Mouse (Mus musculus) cerebellum, adult 18-20 months (tissue): ENCODE measurements around the gene Bad.

Experiments
- DNase-seq, 2 experiments: peaks; one replicate each; pipeline ENCODE4 v3.0.0; 2021

Gene Bad

DNA sequence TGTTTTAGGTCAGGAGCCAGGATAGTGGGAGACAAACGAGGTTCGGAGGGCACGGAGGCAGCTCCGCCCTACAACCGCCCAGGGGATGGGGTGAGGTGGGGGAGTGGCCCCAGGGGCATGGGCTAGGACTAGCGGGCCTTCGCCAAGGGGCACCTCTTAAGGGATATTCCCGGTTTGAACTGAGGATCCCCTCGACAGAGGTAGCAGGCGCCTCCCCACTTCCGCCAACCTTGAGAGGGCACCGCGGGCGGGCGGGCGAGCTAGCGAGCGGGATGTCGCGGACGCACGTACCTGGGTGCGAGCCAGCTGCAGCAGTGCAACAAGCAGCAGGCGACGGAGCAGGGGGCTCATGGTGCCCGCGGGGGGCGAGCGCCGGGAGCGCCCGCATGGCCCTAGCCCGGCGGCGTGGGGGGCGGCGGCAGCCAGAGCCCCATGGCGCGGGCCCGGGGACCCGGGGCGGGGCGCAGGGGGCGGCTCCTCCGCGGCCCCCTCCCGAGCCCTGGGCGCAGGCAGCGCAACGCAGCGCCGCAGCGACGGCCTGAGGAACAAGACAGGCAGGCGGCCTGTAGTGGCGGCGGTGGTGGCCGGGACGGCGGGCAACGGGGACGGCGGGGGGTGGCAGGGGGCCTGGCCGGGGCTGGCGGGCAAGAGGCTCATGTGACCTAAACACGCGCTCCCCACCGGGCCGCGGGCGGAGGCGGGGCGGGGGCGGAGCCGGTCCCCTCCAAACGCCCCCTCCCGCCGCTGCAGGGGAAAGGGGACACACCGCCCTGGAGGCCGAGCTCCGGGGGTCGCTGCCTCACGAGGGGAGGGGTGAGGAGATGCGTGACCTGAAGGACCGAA lies 45.6 kb downstream of the Bad start, which contains the start of gene Vegfb:
TSS of gene Vegfb (minus strand) at position 591 of the 843 bp plus-strand sequence.
- peak; percentile 69 to 79 for DNase-seq

DNA sequence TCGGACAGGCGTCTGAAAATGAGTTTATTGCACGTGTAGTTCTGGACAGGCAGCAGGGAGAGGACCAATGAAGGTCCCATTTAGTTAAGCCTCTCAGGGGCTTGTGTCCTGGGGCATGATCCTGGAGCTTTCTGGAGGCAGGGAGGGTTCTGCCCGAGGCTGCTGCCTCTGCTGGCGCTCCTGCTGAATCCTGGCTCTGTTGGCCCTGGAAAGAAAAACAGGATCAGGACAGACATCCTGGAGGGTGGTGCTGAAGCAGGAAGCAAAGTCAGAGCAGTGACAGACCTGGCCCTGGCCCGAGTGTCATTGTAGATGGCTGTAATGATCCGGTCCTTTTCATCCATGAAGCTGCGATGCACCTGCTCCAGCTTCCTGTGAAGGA lies 46.2 kb downstream of the Bad start:
- DNase-seq: no peak

DNA sequence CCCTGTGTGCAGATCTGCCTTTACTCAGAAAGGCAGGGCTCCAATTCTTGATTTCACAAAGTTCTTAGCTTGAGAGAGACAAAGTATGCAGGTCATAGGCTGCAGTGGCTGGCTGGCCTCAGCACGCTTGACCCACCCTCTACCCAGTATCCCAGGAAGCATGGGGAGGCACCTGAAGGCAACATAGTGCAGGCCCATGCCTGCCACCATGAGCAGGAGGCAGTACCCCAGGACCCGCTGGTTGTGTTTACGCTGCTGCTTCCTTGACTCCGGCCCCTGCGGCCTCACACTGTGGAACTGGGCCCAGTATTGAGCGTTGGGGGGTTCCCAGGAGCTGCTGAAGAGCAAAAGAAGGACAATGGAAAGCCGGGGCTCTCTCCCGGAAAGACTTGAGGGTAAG lies 47.6 kb downstream of the Bad start:
- no peak for DNase-seq

DNA sequence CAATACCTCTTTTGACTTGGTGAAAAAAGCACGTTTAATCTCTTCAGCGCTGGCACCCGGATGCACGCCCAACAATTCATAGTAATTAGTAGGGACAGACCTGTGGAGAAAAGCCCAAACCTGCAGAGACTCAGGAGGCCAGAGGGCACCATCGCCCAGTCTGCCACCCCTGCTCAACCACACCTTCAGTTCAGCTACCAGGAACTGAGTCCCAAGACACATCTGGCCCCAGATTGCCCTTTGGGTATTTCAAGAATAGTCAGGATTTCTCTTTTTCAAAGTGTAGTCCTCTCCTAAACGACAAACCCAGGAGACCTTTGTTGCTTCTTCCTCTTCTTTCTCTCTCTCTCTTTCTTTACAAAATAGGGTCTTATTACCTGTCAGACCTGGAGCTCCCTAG lies 49.1 kb downstream of the Bad start:
- peak in 1 of 2 experiments; percentile 12 for DNase-seq

DNA sequence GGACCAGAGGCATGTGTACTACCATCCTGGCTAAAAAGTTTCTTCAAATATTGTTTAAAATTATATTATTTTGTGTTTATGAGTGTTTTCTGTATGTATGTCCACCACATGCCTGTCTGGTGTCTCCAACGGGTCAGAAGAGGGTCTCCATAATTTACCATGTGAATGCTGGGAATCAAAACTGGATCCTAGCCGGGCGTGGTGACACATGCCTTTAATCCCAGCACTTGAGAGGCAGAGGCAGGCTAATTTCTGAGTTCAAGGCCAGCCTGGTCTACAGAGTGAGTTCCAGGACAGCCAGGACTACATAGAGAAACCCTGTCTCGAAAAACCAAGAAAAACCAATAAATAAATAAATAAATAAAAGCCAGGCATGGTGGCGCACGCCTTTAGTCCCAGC lies 49.5 kb downstream of the Bad start:
- DNase-seq: peak in 1 of 2 experiments; percentile 9

DNA sequence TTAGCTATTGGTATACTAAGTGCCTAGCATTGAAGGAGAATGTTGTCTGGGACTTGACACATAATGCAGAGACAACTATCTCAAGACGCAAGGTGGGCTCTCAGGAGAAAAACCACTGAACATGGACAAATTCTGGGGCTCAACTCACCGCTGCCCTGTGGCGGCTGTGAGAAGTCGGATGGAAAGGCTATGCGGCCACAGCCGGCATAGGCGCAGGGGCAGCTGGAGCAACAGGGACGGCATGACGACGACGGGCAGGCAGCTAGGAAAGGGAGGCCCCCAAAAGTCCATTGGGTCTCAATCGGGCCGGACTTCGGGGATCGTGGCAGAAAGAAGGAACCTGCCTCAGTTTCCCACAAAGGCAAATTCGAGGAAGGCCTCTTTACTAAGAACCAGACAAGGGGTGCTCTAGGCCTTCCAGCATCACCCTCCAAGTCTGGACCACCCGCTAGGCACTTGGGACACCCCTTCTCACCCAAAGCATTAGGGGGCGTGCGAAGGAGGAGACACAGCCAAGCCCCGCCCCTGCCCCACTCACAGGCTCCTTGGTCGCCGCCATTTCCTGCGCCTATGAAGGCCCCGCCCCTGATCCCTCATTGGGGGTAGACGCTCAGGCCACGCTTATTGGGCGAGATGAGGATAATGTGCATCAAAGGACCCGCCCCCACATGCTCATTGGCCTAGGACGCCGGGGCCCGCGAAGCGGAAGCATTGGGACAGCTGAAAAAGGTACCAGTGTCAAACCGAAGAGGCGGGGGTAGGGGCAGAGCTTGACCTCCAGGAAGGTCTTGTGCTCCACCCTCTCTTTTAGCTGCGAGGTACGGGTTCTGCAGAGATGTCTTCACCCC lies 50.6 kb downstream of the Bad start, which contains the start of gene Dnajc4:
TSS of gene Dnajc4 (minus strand) at position 562 of the 848 bp plus-strand sequence.
- peak; percentile 94 to 98 for DNase-seq

DNA sequence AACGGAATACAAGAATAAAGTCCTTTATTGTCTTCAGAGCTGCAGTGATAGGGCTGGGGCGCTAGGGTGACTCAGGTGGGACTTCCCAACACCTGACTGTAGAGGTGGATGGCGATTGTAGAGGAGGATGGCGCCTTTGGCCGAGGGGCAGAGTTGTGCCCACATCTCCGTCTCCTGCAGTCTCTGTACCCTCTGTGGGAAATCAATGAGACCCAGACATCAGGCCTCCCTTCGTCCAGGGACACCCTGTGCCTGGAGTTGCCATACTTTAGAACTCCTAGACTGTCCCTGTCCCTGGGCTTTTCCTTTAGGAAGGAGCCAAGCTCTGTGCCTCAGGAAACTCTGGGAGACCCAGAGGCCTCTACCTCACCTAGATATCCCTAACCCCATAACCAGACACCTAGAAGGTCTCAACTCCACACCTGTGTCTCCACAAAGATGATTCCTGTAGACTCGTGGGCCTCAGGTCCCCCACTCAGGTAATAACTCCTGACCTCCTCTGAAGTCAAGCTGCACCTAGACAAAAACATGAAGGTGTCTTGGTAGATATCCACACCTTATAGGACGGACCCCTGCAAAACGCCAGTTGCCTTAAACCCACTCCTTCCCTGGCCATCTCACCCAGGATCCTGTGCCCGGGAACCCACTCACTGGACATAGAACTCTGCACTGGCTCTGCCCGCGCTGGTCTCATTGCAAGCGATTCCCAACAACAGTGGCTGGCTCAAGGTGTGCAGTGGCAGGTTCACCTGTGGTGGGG lies 51.5 kb downstream of the Bad start:
- DNase-seq: no peak

DNA sequence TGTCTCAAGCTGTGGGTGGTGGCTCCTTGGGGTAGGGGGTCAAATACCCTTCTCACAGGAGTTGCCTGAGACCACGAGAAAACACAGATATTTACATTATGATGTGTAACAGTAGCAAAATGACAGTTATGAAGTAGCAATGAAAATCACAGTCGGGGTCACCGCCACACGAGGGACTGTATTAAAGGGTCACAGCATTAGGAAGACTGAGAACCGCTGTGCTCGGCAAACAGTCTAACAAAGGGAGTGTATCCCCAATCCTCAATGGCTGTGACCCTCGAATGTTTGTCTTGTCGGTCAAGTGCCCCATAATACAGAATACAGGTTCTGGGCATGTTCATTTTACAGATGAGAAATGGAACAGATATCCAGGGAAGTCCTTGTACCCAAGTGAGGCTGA lies 52.3 kb downstream of the Bad start:
- peak in 1 of 2 experiments; percentile 10 for DNase-seq

DNA sequence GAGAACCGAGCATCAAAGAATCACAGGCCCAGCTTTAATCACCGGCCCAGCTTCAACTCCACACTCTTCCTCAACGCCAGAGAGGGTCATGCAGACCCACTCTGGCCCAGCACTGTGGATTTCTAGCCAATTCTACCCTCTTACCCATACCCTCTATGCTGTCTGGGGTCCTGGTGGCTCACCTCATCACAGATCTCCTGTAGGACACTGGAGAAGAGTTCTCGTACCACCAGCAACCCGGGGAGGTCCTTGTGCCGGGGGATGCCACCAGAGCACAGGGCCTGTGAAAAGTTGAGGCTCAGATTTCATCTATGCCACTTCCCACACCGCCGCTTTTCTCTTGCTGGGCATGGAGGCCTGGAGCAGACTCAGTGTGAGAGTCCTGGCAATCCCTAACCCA lies 52.8 kb downstream of the Bad start:
- DNase-seq: peak in 1 of 2 experiments; percentile 13

DNA sequence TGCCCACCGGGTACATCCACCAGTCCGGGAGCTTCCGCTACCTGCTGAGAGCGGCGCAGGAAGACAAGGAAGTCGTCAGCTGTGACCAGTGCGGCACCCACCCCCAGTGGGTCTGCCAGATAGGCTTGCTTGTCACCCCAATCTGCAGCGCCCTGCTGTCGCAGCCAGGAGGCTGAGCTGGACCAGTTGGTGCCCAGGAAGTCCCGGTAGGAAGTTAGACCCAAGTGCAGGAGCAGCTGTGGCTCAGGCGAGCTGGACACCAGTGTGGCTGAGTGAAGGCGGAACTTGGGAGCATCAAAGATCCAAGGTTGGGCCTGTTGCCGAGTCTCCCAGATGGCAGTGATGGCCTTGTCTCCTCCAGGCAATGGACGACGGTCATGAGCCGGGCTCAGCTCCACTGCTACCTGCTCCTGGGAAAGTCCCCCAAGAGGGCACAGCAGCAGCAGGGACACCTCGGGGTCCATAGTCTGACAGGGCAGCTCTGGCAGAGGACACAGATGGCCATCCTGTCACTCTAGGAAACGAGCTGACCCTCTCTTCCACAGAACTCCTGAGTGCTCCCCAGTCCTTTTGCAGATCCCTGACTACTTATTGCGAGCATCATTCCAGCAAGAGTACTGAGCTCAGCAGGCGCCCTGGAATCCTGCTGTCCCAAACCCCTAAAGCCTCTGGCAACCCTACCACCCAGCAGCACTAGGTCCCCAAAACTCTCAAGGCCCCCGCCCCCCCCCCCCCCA lies 53.8 kb downstream of the Bad start:
- peak; percentile 63 to 67 for DNase-seq

DNA sequence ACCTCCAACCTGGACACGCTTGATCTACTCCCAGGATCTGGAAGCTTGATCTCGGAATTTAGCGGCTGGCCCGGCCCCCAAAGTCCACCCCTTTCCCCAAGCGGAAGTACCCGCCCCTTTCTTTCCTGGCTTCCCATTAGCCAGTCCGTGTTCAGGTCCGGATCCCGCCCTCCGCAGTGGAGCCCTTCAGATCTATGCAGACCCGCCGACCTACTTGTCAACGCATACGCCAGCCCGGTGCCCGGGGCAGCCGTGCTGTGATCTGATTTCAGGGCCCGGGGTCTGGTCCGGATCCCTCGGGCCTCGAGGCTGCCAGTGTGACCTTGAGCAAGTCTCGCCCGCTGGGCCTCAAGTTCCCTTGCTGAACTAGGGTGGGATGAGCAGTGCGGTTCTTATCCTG lies 54.3 kb downstream of the Bad start, which contains the start of the genes Nudt22 and Trpt1:
TSS of gene Nudt22 (minus strand) at position 112 of the 400 bp plus-strand sequence.
TSS of gene Trpt1 (plus strand) at position 126 of the 400 bp plus-strand sequence.
- DNase-seq: peak; percentile 88 to 94

DNA sequence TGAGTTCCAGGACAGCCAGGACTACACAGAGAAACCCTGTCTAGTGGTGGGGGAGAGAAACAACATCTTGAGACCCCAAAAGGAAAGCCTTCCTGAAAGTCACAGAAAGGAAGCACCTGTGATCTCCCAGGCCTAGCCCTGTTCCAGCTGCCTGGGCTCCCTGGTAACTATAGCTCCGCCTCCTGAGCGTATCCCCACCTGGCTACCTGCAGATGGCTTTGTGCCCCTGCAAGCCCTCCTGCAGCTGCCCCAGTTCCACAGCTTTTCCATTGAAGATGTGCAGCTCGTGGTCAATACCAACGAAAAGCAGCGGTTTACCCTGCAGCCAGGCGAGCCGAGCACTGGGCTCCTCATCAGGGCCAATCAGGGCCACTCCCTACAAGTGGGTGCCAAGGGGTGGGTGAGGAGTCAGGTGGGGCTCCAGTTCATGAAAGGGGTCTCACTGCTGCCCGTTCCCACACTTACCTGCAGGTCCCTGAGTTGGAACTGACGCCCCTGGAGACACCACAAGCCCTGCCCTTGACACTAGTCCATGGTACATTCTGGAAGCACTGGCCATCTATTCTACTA lies 56.1 kb downstream of the Bad start:
- DNase-seq: no peak

DNA sequence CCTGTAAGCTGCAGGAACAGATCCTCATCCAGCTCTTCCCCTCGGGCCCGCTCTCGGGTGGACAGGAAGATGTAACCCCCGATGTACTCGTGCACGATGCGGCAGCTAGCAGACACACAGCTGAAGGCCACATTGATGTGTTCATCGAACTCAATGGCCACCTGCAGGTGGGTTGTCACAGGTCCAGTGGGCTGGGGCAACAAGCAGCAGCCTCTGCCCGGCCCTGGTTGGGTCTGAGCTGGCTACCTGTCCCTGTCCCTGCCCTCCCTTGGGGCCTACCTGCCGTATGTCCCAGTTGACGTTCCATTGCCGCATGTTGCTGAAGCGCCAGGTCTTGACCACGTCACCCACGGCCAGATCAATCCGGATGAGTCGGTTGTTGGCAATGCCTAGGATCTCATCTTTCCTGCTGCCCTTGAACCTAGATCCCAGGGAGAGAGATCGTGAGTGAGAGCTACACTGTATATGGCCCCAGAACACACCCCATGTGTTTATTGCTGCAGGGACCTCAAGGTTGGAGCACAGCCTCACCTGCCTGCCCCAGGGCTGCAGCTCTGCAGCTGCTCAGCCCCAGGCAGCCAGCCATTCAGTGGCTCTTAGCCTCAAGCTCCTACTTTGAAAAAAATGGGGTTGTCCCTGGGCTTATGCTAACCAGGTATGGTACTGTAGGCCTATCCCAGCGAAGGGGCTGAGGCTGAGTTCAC lies 57.9 kb downstream of the Bad start:
- DNase-seq: no peak
